Mouse (Mus musculus): Measurements from ENCODE around the gene Ffar2.

- no peak; the same call in 1 of the 2 replicates for TF ChIP-seq CTCF (IDR thresholded peaks at IDR 0.05)
- no peak for TF ChIP-seq EP300 (IDR thresholded peaks at IDR 0.05)
Measured at GRCm38 (mm10) chr7:30803256-30803655, 20.3 kb downstream of the Ffar2 start.
